Mouse (Mus musculus): Measurements from ENCODE around the gene Npas2.

DNA sequence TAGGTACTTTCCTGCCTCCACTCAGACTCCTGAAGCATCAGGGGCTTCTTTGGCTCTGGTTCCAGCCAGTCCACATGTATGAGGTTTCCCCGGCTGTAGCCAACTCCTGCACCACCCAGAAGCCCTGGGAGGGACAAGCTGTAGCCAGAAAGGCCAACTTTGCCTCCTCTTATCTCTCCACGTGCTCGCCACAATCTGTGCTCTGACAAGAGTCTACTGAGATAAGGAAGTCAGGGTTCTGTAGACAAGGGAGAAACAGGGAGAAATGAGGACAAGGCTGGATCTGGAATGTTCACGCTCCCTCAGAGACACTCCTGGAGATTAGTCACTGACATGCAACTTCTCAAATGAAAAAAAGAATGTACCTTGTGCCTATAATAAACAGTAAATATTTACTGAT, 12.2 kb downstream of the Npas2 start:
- no peak for TF ChIP-seq POLR2A (IDR thresholded peaks at IDR 0.05; ENCODE audit: borderline replicate concordance, insufficient read depth, low read length)
- no peak for TF ChIP-seq CTCF (IDR thresholded peaks at IDR 0.05; ENCODE audit: borderline replicate concordance, insufficient read depth, low read depth, low read length)
